Mouse (Mus musculus): ENCODE data around the gene P4ha3. TPM values are rescaled to one million over a fixed set of nuclear protein-coding genes. Genes with fewer than 3 reads are reported as not detected.

Gene P4ha3
- polyA plus RNA-seq, 2 experiments: 0.83 to 1.5 TPM

GRCm38 (mm10) chr7:100331269-100331668 lies 45.9 kb downstream of the P4ha3 start:
- no peak overlapping the region for H3K4me3 ChIP-seq (ENCODE audit: insufficient read depth in 1 of 2, low read depth in 2 of 2, low read length in 2 of 2)
- DNase-seq (ENCODE audit: low read depth in 3 of 3, low spot score in 3 of 3) (no peak), ATAC-seq (ENCODE audit: insufficient read depth) (no peak)
- H3K9me3 ChIP-seq (ENCODE audit: control insufficient read depth, low read length): no peaks in the 10 kb centered on the region
- no peak overlapping the region for H3K9ac ChIP-seq (replicated peaks)
- no peaks in the 10 kb centered on the region for H3K4me1 ChIP-seq (replicated peaks; ENCODE audit: control insufficient read depth in 2 of 2, insufficient read depth in 2 of 2, low read length in 1 of 2)
- TF ChIP-seq EP300 (IDR thresholded peaks at IDR 0.05; ENCODE audit: low read depth) (no peak), CTCF (IDR thresholded peaks at IDR 0.05; ENCODE audit: low read depth) (no peak)
- peaks cover 11% of the 10 kb centered on the region for H3K36me3 ChIP-seq (replicated peaks; ENCODE audit: control insufficient read depth, insufficient read depth, low read depth)
- 61% methylated on average over 3 of the region's 3 CpGs for WGBS (ENCODE audit: insufficient replicate concordance)
- H3K27ac ChIP-seq: no peak overlapping the region
- no peaks in the 10 kb centered on the region for H3K27me3 ChIP-seq (ENCODE audit: control insufficient read depth, insufficient read depth, low read length)
- H3K4me2 ChIP-seq (ENCODE audit: low read depth): no peak overlapping the region

GRCm38 (mm10) chr7:100335921-100336320 lies 50.6 kb downstream of the P4ha3 start:
- TF ChIP-seq EP300 (IDR thresholded peaks at IDR 0.05; ENCODE audit: low read depth): no peak
- no peak for TF ChIP-seq CTCF (IDR thresholded peaks at IDR 0.05; ENCODE audit: low read depth)
- WGBS (ENCODE audit: insufficient replicate concordance): 90% methylated on average over 2 of the region's 2 CpGs
- DNase-seq (ENCODE audit: low read depth in 3 of 3, low spot score in 3 of 3): no peak
- Histone ChIP-seq H3K9ac (replicated peaks) (no peak overlapping the region), H3K4me3 (ENCODE audit: insufficient read depth in 1 of 2, low read depth in 2 of 2, low read length in 2 of 2) (no peak overlapping the region), H3K27me3 (ENCODE audit: control insufficient read depth, insufficient read depth, low read length) (no peaks in the 10 kb centered on the region), H3K27ac (no peak overlapping the region), H3K36me3 (replicated peaks; ENCODE audit: control insufficient read depth, insufficient read depth, low read depth) (peaks cover 21% of the 10 kb centered on the region), H3K4me2 (ENCODE audit: low read depth) (no peak overlapping the region), H3K9me3 (ENCODE audit: control insufficient read depth, low read length) (no peaks in the 10 kb centered on the region), H3K4me1 (replicated peaks; ENCODE audit: control insufficient read depth in 2 of 2, insufficient read depth in 2 of 2, low read length in 1 of 2) (no peaks in the 10 kb centered on the region)
- ATAC-seq (ENCODE audit: insufficient read depth): no peak

- TF ChIP-seq CTCF (IDR thresholded peaks at IDR 0.05; ENCODE audit: low read depth): no peak
- no peak for TF ChIP-seq EP300 (IDR thresholded peaks at IDR 0.05; ENCODE audit: low read depth)
- Histone ChIP-seq H3K4me2 (ENCODE audit: low read depth) (no peak overlapping the region), H3K27me3 (ENCODE audit: control insufficient read depth, insufficient read depth, low read length) (no peaks in the 10 kb centered on the region), H3K4me3 (ENCODE audit: insufficient read depth in 1 of 2, low read depth in 2 of 2, low read length in 2 of 2) (no peak overlapping the region), H3K4me1 (replicated peaks; ENCODE audit: control insufficient read depth in 2 of 2, insufficient read depth in 2 of 2, low read length in 1 of 2) (no peaks in the 10 kb centered on the region), H3K9me3 (ENCODE audit: control insufficient read depth, low read length) (no peaks in the 10 kb centered on the region), H3K36me3 (replicated peaks; ENCODE audit: control insufficient read depth, insufficient read depth, low read depth) (no peaks in the 10 kb centered on the region; the same call in 1 of the 2 replicates), H3K27ac (no peak overlapping the region), H3K9ac (replicated peaks) (no peak overlapping the region)
- no peak for DNase-seq (ENCODE audit: low read depth in 3 of 3, low spot score in 3 of 3)
- no peak for ATAC-seq (ENCODE audit: insufficient read depth)
- 74% methylated on average over 4 of the region's 4 CpGs for WGBS (ENCODE audit: insufficient replicate concordance)
Measured at GRCm38 (mm10) chr7:100354984-100355383, 69.7 kb downstream of the P4ha3 start.

- H3K27ac ChIP-seq: no peak overlapping the region
- DNase-seq (ENCODE audit: low read depth in 3 of 3, low spot score in 3 of 3): no peak
- no peaks in the 10 kb centered on the region for H3K4me1 ChIP-seq (replicated peaks; ENCODE audit: control insufficient read depth in 2 of 2, insufficient read depth in 2 of 2, low read length in 1 of 2)
- no peak for ATAC-seq (ENCODE audit: insufficient read depth)
- TF ChIP-seq CTCF (IDR thresholded peaks at IDR 0.05; ENCODE audit: low read depth): no peak
- no peak for TF ChIP-seq EP300 (IDR thresholded peaks at IDR 0.05; ENCODE audit: low read depth)
- H3K4me3 ChIP-seq (ENCODE audit: insufficient read depth in 1 of 2, low read depth in 2 of 2, low read length in 2 of 2): no peak overlapping the region
- H3K27me3 ChIP-seq (ENCODE audit: control insufficient read depth, insufficient read depth, low read length): no peaks in the 10 kb centered on the region
- H3K4me2 ChIP-seq (ENCODE audit: low read depth): no peak overlapping the region
- no peak overlapping the region for H3K9ac ChIP-seq (replicated peaks)
- H3K9me3 ChIP-seq (ENCODE audit: control insufficient read depth, low read length): no peaks in the 10 kb centered on the region
- no peaks in the 10 kb centered on the region for H3K36me3 ChIP-seq (replicated peaks; ENCODE audit: control insufficient read depth, insufficient read depth, low read depth)
- WGBS (ENCODE audit: insufficient replicate concordance): 81% methylated on average over 5 of the region's 5 CpGs
Measured at GRCm38 (mm10) chr7:100356324-100356723, 71.0 kb downstream of the P4ha3 start.

GRCm38 (mm10) chr7:100356768-100357167 lies 71.4 kb downstream of the P4ha3 start:
- no peaks in the 10 kb centered on the region for H3K9me3 ChIP-seq (ENCODE audit: control insufficient read depth, low read length)
- ATAC-seq (ENCODE audit: insufficient read depth) (no peak), DNase-seq (ENCODE audit: low read depth in 3 of 3, low spot score in 3 of 3) (no peak)
- H3K9ac ChIP-seq (replicated peaks): no peak overlapping the region
- no peak overlapping the region for H3K4me3 ChIP-seq (ENCODE audit: insufficient read depth in 1 of 2, low read depth in 2 of 2, low read length in 2 of 2)
- H3K27me3 ChIP-seq (ENCODE audit: control insufficient read depth, insufficient read depth, low read length): no peaks in the 10 kb centered on the region
- TF ChIP-seq EP300 (IDR thresholded peaks at IDR 0.05; ENCODE audit: low read depth) (no peak), CTCF (IDR thresholded peaks at IDR 0.05; ENCODE audit: low read depth) (no peak)
- 92% methylated on average over 1 of the region's 1 CpGs for WGBS (ENCODE audit: insufficient replicate concordance)
- H3K4me1 ChIP-seq (replicated peaks; ENCODE audit: control insufficient read depth in 2 of 2, insufficient read depth in 2 of 2, low read length in 1 of 2): no peaks in the 10 kb centered on the region
- H3K27ac ChIP-seq: no peak overlapping the region
- no peaks in the 10 kb centered on the region for H3K36me3 ChIP-seq (replicated peaks; ENCODE audit: control insufficient read depth, insufficient read depth, low read depth)
- no peak overlapping the region for H3K4me2 ChIP-seq (ENCODE audit: low read depth)

Data from liver, embryonic 14.5 days (tissue).